Mouse (Mus musculus) C2C12 (cell line): ENCODE measurements around the gene Moxd1. TPM values are rescaled to one million over a fixed set of nuclear protein-coding genes. Genes with fewer than 3 reads are reported as not detected.

Experiments
- H3K27me3 ChIP-seq: one replicate; pipeline ENCODE4 v1.6.1; 2011; ENCODE audit not compliant: control insufficient read depth, insufficient read depth, insufficient read length
- H3K36me3 ChIP-seq: one replicate; pipeline ENCODE4 v1.6.1; 2011; ENCODE audit not compliant: control insufficient read depth, insufficient read depth
- H3K4me3 ChIP-seq: one replicate; pipeline ENCODE4 v1.5.1; 2011; ENCODE audit warnings: mild to moderate bottlenecking, control low read depth; ENCODE audit not compliant: poor library complexity, insufficient read depth, severe bottlenecking
- H3K79me2 ChIP-seq: one replicate; pipeline ENCODE4 v1.6.1; 2011; ENCODE audit not compliant: control insufficient read depth, insufficient read depth
- H3K79me3 ChIP-seq: one replicate; pipeline ENCODE4 v1.6.1; 2011; ENCODE audit warnings: low read depth, control low read depth
- H3ac ChIP-seq: one replicate; pipeline ENCODE3; 2011; ENCODE audit warnings: low read depth; ENCODE audit not compliant: control insufficient read depth, insufficient read length
- CEBPB ChIP-seq: IDR thresholded peaks from one replicate; pipeline ENCODE4 v1.6.1; 2011; ENCODE audit warnings: low read depth, mild to moderate bottlenecking, control low read depth, moderate library complexity
- CTCF ChIP-seq: IDR thresholded peaks from one replicate; pipeline ENCODE4 v1.5.1; 2011; ENCODE audit not compliant: control insufficient read depth, insufficient read depth, insufficient read length
- FOSL1 ChIP-seq: IDR thresholded peaks from one replicate; pipeline ENCODE4 v1.8.0; 2011; ENCODE audit warnings: mild to moderate bottlenecking, low read length; ENCODE audit not compliant: poor library complexity, insufficient read depth, severe bottlenecking
- MAX ChIP-seq: IDR thresholded peaks from one replicate; pipeline ENCODE4 v1.6.1; 2011; ENCODE audit warnings: mild to moderate bottlenecking, control low read depth
- MYOD1 ChIP-seq: IDR thresholded peaks from one replicate; pipeline ENCODE4 v1.6.1; 2011; ENCODE audit warnings: low read depth; ENCODE audit not compliant: control insufficient read depth, insufficient read length
- MYOG ChIP-seq: IDR thresholded peaks from one replicate; pipeline ENCODE4 v1.6.1; 2011; ENCODE audit not compliant: control insufficient read depth, insufficient read length; ENCODE audit errors: extremely low read depth
- USF1 ChIP-seq: IDR thresholded peaks from one replicate; pipeline ENCODE4 v1.6.1; 2011; ENCODE audit warnings: low read depth, mild to moderate bottlenecking, control low read depth, moderate library complexity
- polyA plus RNA-seq: library from polyadenylated mRNA; unstranded; fragments of >200 nt; fragmentation: generic; extraction: Trizol; gene quantifications from one replicate; pipeline ENCODE4 v1.2.1, GENCODE M21; 2012; ENCODE audit warnings: missing spikeins

Gene Moxd1
- polyA plus RNA-seq, 1 experiment = not detected

- Histone ChIP-seq H3K79me3 (no peaks in the 10 kb centered on the region), H3K79me2 (no peaks in the 10 kb centered on the region), H3ac (no peak overlapping the region), H3K27me3 (no peaks in the 10 kb centered on the region), H3K4me3 (no peak overlapping the region), H3K36me3 (no peaks in the 10 kb centered on the region)
- TF ChIP-seq MAX (no peak), USF1 (no peak), MYOG (no peak), CEBPB (no peak), CTCF (no peak)
Measured at GRCm38 (mm10) chr10:24339593-24340143, 116.4 kb downstream of the Moxd1 start.

GRCm38 (mm10) chr10:24340551-24341213 lies 117.4 kb downstream of the Moxd1 start:
- H3K79me3 ChIP-seq = no peaks in the 10 kb centered on the region
- H3K4me3 ChIP-seq = no peak overlapping the region
- no peaks in the 10 kb centered on the region for H3K36me3 ChIP-seq
- no peak overlapping the region for H3ac ChIP-seq
- no peaks in the 10 kb centered on the region for H3K79me2 ChIP-seq
- no peak for TF ChIP-seq MAX
- no peak for TF ChIP-seq MYOG
- TF ChIP-seq FOSL1 = no peak
- no peak for TF ChIP-seq CTCF
- TF ChIP-seq USF1 = no peak
- no peak for TF ChIP-seq CEBPB
- no peak for TF ChIP-seq MYOD1
- no peaks in the 10 kb centered on the region for H3K27me3 ChIP-seq

- H3K79me3 ChIP-seq = no peaks in the 10 kb centered on the region
- TF ChIP-seq USF1 = no peak
- no peak for TF ChIP-seq MYOD1
- no peak for TF ChIP-seq MAX
- no peak for TF ChIP-seq CTCF
- TF ChIP-seq CEBPB = no peak
- no peak for TF ChIP-seq FOSL1
- no peak for TF ChIP-seq MYOG
- no peaks in the 10 kb centered on the region for H3K36me3 ChIP-seq
- no peaks in the 10 kb centered on the region for H3K27me3 ChIP-seq
- H3K79me2 ChIP-seq = no peaks in the 10 kb centered on the region
- H3ac ChIP-seq = no peak overlapping the region
- H3K4me3 ChIP-seq = no peak overlapping the region
Measured at GRCm38 (mm10) chr10:24341214-24341589, 117.9 kb downstream of the Moxd1 start.

GRCm38 (mm10) chr10:24343068-24343467 lies 119.8 kb downstream of the Moxd1 start:
- TF ChIP-seq USF1 = no peak
- TF ChIP-seq MAX = no peak
- no peak for TF ChIP-seq CTCF
- TF ChIP-seq MYOD1 = no peak
- TF ChIP-seq CEBPB = no peak
- no peak for TF ChIP-seq MYOG
- TF ChIP-seq FOSL1 = no peak

More at GRCm38 (mm10) chr10:24343068-24343467, 119.8 kb downstream of the Moxd1 start:
- no peak overlapping the region for H3ac ChIP-seq
- no peaks in the 10 kb centered on the region for H3K36me3 ChIP-seq
- H3K79me2 ChIP-seq = no peaks in the 10 kb centered on the region
- H3K4me3 ChIP-seq = no peak overlapping the region
- no peaks in the 10 kb centered on the region for H3K27me3 ChIP-seq
- H3K79me3 ChIP-seq = no peaks in the 10 kb centered on the region

Other genes starting within 250 kb of the Moxd1 start
- not detected for gene Taar6, start 237.9 kb upstream of the Moxd1 start, polyA plus RNA-seq
- not detected for gene Taar7a, start 230.0 kb upstream of the Moxd1 start, polyA plus RNA-seq
- not detected for gene Taar7b, start 223.6 kb upstream of the Moxd1 start, polyA plus RNA-seq
- not detected for gene Taar7d, start 196.3 kb upstream of the Moxd1 start, polyA plus RNA-seq
- not detected for gene Taar7e, start 185.9 kb upstream of the Moxd1 start, polyA plus RNA-seq
- not detected for gene Taar7f, start 174.0 kb upstream of the Moxd1 start, polyA plus RNA-seq
- gene Taar8a, start 147.0 kb upstream of the Moxd1 start, polyA plus RNA-seq = not detected
- gene Taar8b, start 131.2 kb upstream of the Moxd1 start, polyA plus RNA-seq = not detected
- not detected for gene Taar8c, start 121.6 kb upstream of the Moxd1 start, polyA plus RNA-seq
- gene Taar9, start 114.0 kb upstream of the Moxd1 start, polyA plus RNA-seq = not detected
- gene Stx7, start 74.2 kb upstream of the Moxd1 start, polyA plus RNA-seq = 29.9 TPM